Mouse (Mus musculus) brain, embryonic 14.5 days (tissue): ENCODE results near the gene Slc4a7.

Experiments
- CTCF ChIP-seq: fragments of 200-500 bp; IDR thresholded peaks from 2 replicates; pipeline ENCODE4 v1.5.1; 2012; ENCODE audit warnings: inconsistent platforms, mild to moderate bottlenecking, moderate library complexity, borderline replicate concordance; ENCODE audit not compliant: insufficient read depth, insufficient read length; ENCODE audit errors: extremely low read depth
- POLR2A ChIP-seq: fragments of 200-500 bp; IDR thresholded peaks from 2 replicates; pipeline ENCODE4 v1.6.1; 2012; ENCODE audit warnings: mild to moderate bottlenecking, inconsistent platforms, borderline replicate concordance; ENCODE audit not compliant: poor library complexity, insufficient read depth, insufficient read length, severe bottlenecking; ENCODE audit errors: extremely low read depth

DNA sequence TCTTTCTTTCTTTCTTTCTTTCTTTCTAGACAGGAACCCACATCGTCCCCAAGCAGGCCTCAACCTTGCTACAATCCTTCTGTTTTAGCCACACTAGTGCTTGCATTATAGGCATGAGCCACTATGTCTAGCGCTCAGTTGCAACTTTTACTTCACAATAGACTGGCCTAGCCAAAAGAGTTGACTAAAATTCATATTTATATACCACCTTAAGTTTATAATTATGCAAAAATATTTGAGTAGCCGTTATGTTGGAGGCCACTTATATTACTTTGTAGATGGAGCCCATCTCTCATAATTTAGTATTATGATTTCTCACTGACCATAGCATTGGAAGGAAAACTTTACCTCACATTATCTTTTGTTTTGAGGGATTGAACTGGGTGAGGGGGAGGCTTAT lies 3.0 kb downstream of the Slc4a7 start:
- TF ChIP-seq CTCF = no peak
- TF ChIP-seq POLR2A = no peak
